Mouse (Mus musculus) liver, adult 2 months (tissue): Measurements from ENCODE around the gene Ppp1r10. TPM values are rescaled to one million over a fixed set of nuclear protein-coding genes. Genes with fewer than 3 reads are reported as not detected.

Experiments used
- DNase-seq: peaks from one replicate; pipeline ENCODE4 v3.0.0-alpha.2; 2011; ENCODE audit warnings: low read depth, low spot score; ENCODE audit errors: extremely low read depth
- H3K27ac ChIP-seq: fragments of 200-500 bp; replicated peaks from 2 replicates; pipeline ENCODE4 v1.5.1; 2012; ENCODE audit warnings: low read depth, mild to moderate bottlenecking, control low read depth, inconsistent platforms, low read length; ENCODE audit not compliant: insufficient read depth
- H3K27me3 ChIP-seq: fragments of 200-500 bp; 2 replicates; pipeline ENCODE4 v1.6.1; 2012; ENCODE audit warnings: mild to moderate bottlenecking, moderate library complexity, low read length, inconsistent platforms; ENCODE audit not compliant: control insufficient read depth, insufficient read depth
- H3K36me3 ChIP-seq: fragments of 200-500 bp; 2 replicates; pipeline ENCODE4 v1.6.1; 2012; ENCODE audit warnings: low read length, inconsistent platforms; ENCODE audit not compliant: control insufficient read depth, insufficient read depth
- H3K4me1 ChIP-seq: fragments of 200-500 bp; 2 replicates; pipeline ENCODE4 v1.6.1; 2011; ENCODE audit warnings: low read length; ENCODE audit not compliant: control insufficient read depth, insufficient read depth
- H3K4me3 ChIP-seq: fragments of 200-500 bp; 2 replicates; pipeline ENCODE4 v1.5.1; 2011; ENCODE audit warnings: low read depth, mild to moderate bottlenecking, control low read depth, low read length, moderate library complexity; ENCODE audit not compliant: insufficient read depth
- H3K79me2 ChIP-seq: fragments of 200-500 bp; 2 replicates; pipeline ENCODE4 v1.6.1; 2012; ENCODE audit warnings: inconsistent platforms, mild to moderate bottlenecking, low read length, moderate library complexity; ENCODE audit not compliant: control insufficient read depth, insufficient read depth
- H3K9ac ChIP-seq: fragments of 200-500 bp; 2 replicates; pipeline ENCODE4 v1.6.1; 2012; ENCODE audit warnings: low read depth, mild to moderate bottlenecking, control low read depth, inconsistent platforms, low read length
- CTCF ChIP-seq: fragments of 200-500 bp; IDR thresholded peaks from 2 replicates; pipeline ENCODE4 v1.5.1; 2011; ENCODE audit warnings: low read depth, low read length, control low read depth
- POLR2A ChIP-seq: fragments of 200-500 bp; IDR thresholded peaks from 2 replicates; pipeline ENCODE4 v1.6.1; 2011; ENCODE audit warnings: low read length, control low read depth; ENCODE audit not compliant: insufficient read depth; ENCODE audit errors: extremely low read depth
- WGBS: fragments of 180-500 bp; shearing (Covaris S2); methylation state at CpG from one replicate; pipeline ENCODE4 v1.1.7; 2018; 5-methylcytosine and 5-hydroxymethylcytosine counted together
- polyA plus RNA-seq: library from polyadenylated mRNA; depleted of rRNA; stranded (reverse); fragments of >200 nt; gene quantifications from 2 replicates; pipeline ENCODE4 v1.2.3, GENCODE M21; 2012
- total RNA-seq: library from RNA; depleted of rRNA; stranded (reverse); fragments of >200 nt; gene quantifications from 2 replicates; pipeline ENCODE4 v1.2.3, GENCODE M21; 2014

Ppp1r10 gene
- total and polyA plus RNA-seq, 2 experiments: 14.7 to 30.0 TPM

DNA sequence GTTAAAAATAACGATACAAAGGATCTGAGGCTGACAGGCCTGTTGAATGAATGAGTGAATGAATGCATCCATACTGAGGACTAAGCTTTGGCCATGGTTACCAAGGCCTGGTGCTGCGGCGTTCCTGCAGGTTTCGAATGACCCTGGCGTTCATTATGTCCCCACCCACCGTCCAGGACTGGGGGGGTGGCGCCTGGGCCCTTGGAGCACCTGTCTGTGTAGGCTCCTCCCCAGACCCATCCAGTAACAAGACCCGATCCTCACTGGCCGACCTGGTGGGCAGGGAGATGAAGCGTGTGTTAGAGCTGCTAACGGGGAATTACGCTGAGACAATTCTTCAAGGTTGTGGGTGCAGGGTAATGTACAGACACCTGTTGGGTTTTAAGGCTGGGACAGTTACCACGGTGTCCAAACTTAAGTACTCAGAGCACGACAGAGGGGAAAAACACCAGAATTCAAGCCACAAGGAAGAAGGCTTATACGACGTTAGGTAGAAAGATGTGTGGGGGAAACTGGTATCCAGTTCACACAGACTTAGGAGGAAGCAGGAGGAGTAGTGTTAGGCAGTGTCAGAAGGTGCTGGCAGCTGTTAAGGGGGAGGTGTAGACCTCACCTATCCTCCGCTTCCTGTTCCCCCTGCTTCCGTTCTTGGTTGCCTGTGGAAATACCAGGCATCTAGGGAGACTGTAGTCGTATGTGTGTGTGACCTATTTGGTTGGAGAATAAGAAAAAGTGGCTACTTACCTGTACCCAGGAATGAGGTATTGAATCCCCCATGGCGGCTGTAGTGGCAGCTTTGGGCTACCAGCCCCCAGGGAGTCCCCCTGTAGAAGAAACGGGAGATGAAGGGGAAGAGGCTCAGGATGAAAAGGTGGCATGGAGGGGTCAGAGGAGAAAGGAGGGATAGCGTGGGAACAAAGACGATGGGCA, 18.3 kb upstream of the Ppp1r10 start:
- TF ChIP-seq POLR2A: no peak
- no peak for TF ChIP-seq CTCF
- H3K4me3 ChIP-seq: no peak overlapping the region; the same call in 1 of the 2 replicates

DNA sequence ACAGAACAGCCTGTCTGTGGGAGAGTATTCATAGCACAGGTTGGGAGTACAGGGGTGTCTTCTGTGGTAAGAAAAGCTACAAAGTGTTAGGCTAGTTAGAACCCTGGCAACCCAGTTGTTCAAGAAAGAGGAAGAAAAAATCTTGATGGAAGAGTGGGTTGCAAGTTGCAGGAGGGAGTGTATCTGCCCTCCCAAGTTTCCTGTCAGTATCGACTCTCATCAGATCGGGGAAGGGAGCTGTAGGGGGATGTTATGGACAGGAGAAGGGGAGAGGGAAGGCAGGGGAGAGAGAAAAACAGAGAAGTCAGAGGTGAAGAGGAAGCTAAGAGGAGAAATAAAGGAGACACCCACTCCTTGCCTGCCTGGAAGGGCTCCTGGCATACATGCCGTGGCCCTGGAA, 15.6 kb upstream of the Ppp1r10 start:
- Histone ChIP-seq H3K4me1 (peaks cover 7% of the 10 kb centered on the region), H3K27ac (no peak overlapping the region), H3K9ac (no peak overlapping the region), H3K79me2 (peaks cover 2% of the 10 kb centered on the region; the same call in 1 of the 2 replicates), H3K27me3 (no peaks in the 10 kb centered on the region), H3K36me3 (no peaks in the 10 kb centered on the region), H3K4me3 (no peak overlapping the region)
- WGBS: 85% methylated on average over 3 of the region's 3 CpGs
- DNase-seq: no peak
- no peak for TF ChIP-seq POLR2A
- no peak for TF ChIP-seq CTCF

More for the DNA sequence above, 18.3 kb upstream of the Ppp1r10 start:
- H3K9ac ChIP-seq: no peak overlapping the region
- WGBS: 46% methylated on average over 23 of the region's 23 CpGs
- H3K79me2 ChIP-seq: peaks cover 2% of the 10 kb centered on the region; the same call in 1 of the 2 replicates
- H3K27ac ChIP-seq: no peak overlapping the region
- H3K27me3 ChIP-seq: no peaks in the 10 kb centered on the region
- H3K36me3 ChIP-seq: peaks cover 6% of the 10 kb centered on the region
- H3K4me1 ChIP-seq: peaks cover 7% of the 10 kb centered on the region
- no peak for DNase-seq

DNA sequence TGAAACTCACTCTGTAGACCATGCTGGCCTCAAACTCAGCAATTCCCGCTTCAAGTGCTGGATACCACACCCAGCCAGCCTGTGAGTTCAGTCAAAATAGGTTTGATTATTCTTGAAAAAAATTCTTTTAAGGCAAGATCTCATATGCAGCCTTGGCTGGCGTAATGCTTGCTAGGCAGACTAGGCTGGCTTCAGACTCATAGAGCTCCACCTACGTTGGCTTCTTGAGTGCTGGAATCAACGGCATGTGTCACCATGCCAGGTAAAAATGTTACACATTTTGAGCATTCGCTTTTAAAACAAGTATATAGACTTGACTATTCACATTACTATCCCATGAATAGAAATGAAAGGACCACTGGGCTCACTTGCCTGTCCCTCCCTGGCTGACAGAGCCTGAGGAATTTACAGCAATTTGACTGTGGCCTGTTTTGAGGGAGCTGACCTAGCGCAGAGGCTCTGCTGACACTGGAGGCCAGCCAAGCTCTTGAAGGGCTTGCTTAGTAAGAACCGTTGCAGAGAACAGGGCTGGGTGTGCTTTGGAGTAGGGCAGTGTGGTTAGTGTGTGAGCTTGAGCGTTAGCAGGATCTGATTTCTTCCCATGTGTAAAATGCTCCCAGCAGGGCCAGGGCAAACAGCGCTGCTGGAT, 12.8 kb upstream of the Ppp1r10 start:
- Histone ChIP-seq H3K27me3 (no peaks in the 10 kb centered on the region), H3K79me2 (peaks cover 2% of the 10 kb centered on the region; the same call in 1 of the 2 replicates), H3K36me3 (peaks cover 7% of the 10 kb centered on the region), H3K4me1 (no peaks in the 10 kb centered on the region), H3K4me3 (no peak overlapping the region), H3K27ac (no peak overlapping the region), H3K9ac (no peak overlapping the region)
- 86% methylated on average over 9 of the region's 9 CpGs for WGBS
- TF ChIP-seq POLR2A (no peak), CTCF (no peak)
- DNase-seq: no peak

DNA sequence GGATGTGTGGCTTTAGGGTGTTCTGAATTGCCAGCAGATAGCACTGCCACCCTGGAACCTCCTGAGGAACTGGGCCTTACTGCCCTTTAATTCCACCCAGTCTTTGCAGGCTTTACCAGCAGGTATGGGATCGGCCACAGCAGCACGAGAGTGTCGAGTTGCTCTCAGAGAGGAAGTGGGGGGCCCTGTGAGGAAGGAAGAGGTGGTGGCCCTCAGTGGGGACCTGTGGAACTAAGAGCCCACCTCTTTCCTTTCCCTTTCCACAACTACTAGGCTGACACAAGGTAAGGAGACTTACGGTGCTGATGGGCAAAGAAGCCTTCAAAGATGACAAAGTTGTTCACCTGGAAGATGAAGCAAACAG, 12.3 kb upstream of the Ppp1r10 start:
- Histone ChIP-seq H3K36me3 (peaks cover 7% of the 10 kb centered on the region), H3K9ac (no peak overlapping the region), H3K4me3 (no peak overlapping the region), H3K4me1 (peaks cover 2% of the 10 kb centered on the region), H3K79me2 (peaks cover 2% of the 10 kb centered on the region; the same call in 1 of the 2 replicates), H3K27me3 (no peaks in the 10 kb centered on the region), H3K27ac (no peak overlapping the region)
- TF ChIP-seq POLR2A (no peak), CTCF (no peak)
- no peak for DNase-seq
- 73% methylated on average over 4 of the region's 4 CpGs for WGBS

DNA sequence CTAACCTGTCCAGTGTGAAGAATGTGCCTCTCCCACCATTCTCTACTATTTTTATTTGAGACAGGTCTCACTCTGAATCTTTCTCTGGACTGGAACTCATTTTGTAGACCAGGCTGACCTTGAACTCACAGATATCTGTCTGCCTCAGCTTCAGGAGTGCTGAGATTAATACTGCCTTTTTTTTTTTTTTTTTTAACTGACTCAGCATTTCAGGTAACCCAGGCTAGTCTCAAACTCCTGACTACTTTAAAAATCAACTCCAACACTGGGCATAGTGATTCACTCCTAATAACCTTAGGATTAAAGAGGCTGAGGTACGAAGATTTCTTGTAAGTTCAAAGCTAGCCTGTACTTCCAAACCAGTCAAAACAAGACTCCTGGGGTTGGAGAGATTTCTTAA, 10.6 kb upstream of the Ppp1r10 start:
- no peak overlapping the region for H3K27ac ChIP-seq
- no peak overlapping the region for H3K4me3 ChIP-seq
- TF ChIP-seq CTCF: no peak
- peaks cover 2% of the 10 kb centered on the region; the same call in 1 of the 2 replicates for H3K79me2 ChIP-seq
- H3K27me3 ChIP-seq: no peaks in the 10 kb centered on the region
- H3K36me3 ChIP-seq: peaks cover 7% of the 10 kb centered on the region
- WGBS: 93% methylated on average over 1 of the region's 1 CpGs
- no peak overlapping the region for H3K9ac ChIP-seq
- peaks cover 4% of the 10 kb centered on the region for H3K4me1 ChIP-seq
- DNase-seq: no peak

DNA sequence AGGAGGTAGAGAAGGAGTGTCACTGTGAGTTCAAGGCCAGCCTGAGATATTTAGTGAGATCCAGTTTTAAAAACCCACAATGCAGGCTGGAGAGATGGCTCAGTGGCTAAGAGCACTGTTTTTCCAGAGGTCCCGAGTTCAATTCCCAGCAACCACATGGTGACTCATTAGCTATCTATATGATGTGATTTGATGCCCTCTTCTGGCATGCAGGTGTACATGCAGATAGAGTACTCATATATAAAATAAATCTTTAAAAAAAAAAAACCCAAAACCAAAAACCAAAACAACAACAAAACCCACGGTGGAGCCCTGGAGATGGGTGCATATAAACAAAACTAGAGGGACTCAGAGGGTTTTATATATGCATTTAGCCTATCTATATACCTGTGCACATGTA, 8.6 kb upstream of the Ppp1r10 start:
- Histone ChIP-seq H3K27ac (no peak overlapping the region), H3K9ac (no peak overlapping the region), H3K79me2 (no peaks in the 10 kb centered on the region), H3K4me1 (peaks cover 4% of the 10 kb centered on the region), H3K4me3 (no peak overlapping the region), H3K27me3 (no peaks in the 10 kb centered on the region), H3K36me3 (peaks cover 10% of the 10 kb centered on the region)
- WGBS: 73% methylated on average over 2 of the region's 2 CpGs
- no peak for DNase-seq
- TF ChIP-seq POLR2A (no peak), CTCF (0 out of 2 replicates have a peak, but pooled peaks have one; percentile 4)
